Mouse (Mus musculus): ENCODE measurements at regions not wholly inside any gene's neighbourhood (a gene's known extent, or its start where the extent isn't known, plus 50 kb on each side); places are given as distances from the start of the nearest gene placed in this dataset.
"Not testable (repeated sequence)": the region's sequence is repeated elsewhere in the genome, so short reads cannot be mapped to it uniquely, and the experiment has no call there.

DNA sequence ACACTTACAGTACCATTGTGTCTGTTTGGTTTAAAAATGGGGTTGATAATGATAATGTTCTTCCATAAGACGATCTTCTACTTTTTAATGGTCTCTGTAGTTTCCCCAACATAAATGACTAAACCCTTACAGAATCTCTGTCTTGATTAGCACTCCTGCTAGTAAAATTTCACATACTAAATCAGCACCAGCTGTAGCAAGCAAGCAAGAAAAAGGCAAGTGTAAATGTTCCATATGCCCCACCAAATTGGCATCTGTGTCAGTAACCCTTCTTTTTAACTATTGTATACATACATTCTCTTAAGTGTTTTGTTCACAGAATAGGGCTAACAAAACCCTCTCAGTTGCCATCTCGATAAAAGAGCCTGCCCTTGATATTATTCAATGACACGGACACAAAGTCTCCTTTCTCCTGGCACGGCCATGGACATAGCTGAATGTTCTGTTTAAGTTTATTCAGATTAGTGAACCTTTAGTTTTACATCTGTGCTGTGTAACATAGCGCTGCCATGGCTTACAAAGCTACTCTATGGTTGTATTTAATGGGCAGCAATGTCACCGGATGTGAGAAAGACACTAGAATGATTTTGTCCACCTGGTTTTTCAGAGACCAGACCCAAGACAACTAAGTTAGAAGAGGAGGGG lies 414.3 kb downstream of the Gtdc1 start:
- no peak for DNase-seq

DNA sequence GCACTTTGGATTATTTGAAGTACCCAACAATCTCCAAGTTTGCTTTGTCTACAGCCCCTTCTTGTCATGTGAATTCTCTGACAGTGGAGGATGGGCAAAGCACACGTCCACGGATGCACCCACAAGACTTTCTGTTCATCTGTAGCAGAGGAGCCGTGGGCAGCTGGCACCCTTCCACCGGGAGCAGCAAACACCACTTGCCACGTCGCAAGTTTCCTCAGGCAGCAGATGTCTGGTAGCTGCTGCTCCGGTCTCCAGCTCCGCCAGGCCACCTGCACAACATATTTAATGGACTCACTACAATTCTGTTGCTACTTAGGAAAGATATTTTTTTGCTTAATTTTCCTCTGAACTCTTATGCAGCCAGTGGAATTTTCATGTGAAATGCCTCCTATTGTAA lies 415.1 kb downstream of the Gtdc1 start:
- DNase-seq = peak; percentile 46

DNA sequence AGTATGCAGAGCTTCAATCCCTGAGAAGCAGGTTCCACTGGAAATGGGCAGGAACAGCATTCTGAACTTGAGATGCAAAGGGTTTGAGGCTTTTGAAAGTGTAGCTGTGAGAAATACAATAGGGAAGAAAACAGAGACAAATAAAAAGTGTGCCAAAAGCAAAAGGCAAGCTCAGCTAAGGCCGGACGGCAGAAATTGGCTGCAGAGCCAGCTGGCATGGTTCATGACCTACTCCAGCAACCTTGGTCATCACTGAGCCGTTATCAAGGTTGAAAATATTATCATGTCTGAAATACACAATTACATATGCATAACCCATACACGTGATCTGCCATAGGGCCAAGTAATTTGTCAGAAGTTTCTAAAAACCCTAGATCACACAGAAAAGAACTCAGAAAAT lies 418.4 kb downstream of the Gtdc1 start:
- no peak for DNase-seq

DNA sequence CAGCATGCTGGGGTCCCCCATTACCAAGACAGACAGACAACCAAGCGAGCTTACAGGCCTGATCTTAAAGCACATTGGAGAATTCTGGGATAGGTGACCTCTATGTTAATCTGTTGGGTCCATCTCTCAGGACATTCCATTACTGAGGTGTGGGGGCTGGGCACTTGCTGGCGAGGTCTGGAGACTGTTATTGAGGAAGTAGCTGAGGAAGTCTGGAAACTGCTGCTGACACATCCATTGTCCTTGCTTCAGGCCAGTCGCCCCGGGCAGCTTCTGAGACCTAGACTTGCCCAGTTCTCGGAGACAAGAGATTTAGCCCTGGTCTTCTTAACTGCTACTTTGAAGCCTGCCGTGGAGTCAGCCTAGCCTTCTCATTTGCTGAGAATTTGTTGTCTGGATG lies 423.2 kb downstream of the Gtdc1 start:
- DNase-seq = no peak

GRCm38 (mm10) chr2:44490806-44491205 lies 436.7 kb downstream of the Gtdc1 start:
- DNase-seq = not testable (repeated sequence)

GRCm38 (mm10) chr2:44490230-44490629 lies 437.2 kb downstream of the Gtdc1 start:
- no peak for DNase-seq

- DNase-seq = no peak
Measured at GRCm38 (mm10) chr2:44485880-44486279, 441.6 kb downstream of the Gtdc1 start.

DNA sequence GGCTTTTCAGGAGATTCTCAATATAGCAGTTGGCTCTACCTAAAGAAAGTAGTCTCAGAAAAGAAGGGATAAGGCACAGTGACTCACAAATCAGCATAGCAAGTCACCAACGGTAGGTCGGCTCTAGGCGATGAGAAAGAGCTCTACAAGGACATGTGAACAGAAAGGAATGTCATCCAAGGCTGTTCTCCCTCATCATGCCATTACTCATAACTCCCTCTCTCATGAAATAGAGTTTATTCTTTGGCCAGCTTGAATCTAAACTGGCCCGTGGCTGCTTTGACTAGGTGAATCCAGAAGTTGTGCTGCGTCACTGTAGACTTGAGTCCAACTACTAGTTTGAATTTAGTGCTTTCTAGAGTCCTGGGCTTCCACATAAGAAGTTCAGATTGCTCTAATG lies 447.7 kb downstream of the Gtdc1 start:
- DNase-seq = no peak

DNA sequence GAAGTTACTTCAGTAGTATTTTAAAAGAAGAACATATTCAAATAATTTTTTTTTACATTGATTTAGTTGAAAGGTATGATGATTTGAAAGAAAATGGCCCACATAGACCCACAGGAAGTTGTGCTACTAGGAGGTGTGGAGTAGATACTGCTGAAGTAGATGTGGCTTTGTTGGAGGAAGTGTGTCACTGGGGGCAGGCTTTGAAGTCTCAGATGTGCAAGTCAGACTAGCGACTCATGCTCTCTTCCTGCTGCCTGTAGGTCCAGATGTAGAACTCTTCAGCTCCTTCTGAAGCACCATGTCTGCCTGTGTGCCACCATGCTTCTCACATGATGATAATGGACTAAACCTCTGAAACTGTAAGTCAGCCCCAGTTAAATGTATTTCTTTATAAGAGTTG lies 452.0 kb downstream of the Gtdc1 start:
- no peak for DNase-seq

DNA sequence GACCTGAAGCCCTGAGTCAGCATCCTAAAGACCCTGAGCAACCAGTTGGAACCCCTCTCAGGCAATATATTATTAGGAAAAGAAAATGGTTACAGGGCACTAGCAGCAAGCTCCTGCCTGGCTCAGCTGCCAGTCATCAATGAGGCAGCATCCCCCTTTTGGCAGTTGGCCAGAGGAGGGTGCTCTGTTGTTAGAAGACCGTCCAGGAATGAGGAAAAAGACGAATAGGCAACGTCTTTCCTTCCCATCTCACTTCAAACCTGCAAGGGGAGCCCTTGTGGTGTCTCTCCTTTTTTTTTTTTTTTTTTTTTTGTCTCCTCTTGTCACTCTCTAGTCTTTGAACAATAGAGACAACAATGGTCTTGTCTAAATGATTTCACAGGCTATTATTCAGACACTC lies 452.8 kb downstream of the Gtdc1 start:
- no peak for DNase-seq

- no peak for DNase-seq
Measured at GRCm38 (mm10) chr2:44471381-44471780, 456.1 kb downstream of the Gtdc1 start.

- no peak for DNase-seq
Measured at GRCm38 (mm10) chr2:44470953-44471352, 456.5 kb downstream of the Gtdc1 start.

- no peak for DNase-seq
Measured at GRCm38 (mm10) chr2:44464631-44465030, 462.8 kb downstream of the Gtdc1 start.

- peak; percentile 30 for DNase-seq
Measured at GRCm38 (mm10) chr2:44462619-44463329, 464.7 kb downstream of the Gtdc1 start.

GRCm38 (mm10) chr2:44461289-44462250 lies 465.9 kb downstream of the Gtdc1 start:
- DNase-seq = no peak

DNA sequence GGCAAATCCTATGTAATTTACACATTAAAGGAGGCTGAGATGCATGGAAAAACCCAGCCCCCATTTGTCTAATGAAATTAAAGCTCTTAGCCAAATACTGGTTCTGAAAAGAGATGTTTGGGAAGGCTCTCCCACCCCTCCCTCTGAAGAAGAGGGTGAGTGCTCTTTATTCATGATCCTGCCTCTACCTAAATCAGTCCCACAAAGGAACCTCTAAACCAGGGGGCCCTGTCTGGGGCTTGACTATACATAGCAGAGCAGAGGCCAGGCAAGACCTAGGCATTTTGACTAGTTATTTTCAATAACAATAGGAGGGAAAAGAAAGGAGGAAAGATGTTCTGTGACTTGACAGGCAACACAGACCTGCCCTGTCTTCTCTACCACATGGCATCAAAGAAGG lies 478.0 kb downstream of the Gtdc1 start:
- no peak for DNase-seq
